Mouse (Mus musculus): Measurements from ENCODE around the gene Phlda2.
"Not testable (repeated sequence)": the region's sequence is repeated elsewhere in the genome, so short reads cannot be mapped to it uniquely, and the experiment has no call there.

Phlda2 gene

DNA sequence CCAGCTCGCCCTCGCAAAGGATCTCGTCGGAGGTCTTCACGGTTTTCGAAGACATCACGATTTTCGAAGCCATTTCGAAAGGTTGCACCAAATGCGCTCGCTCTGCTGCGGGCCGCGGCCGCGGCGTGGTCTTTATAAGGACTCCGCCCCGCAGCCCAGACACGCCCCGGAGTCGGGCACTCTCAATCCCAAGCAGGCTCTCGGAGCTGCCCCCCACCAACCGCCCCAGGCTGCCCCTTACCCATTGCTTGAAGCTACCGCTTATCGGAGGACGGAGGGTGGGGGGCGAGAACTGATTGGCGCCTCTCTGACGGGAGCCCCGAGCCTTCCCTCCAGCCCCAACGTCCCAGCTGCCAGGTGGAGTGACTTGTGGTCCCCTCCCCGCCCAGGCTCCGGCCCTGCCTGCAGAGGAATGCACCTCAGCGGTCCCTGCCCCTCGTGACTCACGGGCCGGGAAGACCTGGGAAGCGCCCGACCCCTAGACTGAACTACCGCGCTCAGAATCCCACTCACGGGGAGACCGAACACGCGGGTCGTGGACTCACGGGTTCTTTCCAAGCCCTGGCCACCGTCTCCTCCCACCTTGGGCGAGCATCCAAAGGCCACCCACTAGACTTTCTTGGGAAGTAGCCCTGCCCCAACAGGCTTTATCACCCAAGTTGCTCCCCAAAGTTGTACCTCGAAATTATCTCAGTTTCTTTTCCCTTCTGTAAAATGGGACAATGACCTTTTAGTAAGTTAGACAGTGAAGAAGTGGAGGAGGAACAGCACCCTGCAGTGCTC, at the start of gene Phlda2:
Phlda2 (minus strand) TSS at position 733 of the 783 bp plus-strand sequence.
- no peak for DNase-seq

DNA sequence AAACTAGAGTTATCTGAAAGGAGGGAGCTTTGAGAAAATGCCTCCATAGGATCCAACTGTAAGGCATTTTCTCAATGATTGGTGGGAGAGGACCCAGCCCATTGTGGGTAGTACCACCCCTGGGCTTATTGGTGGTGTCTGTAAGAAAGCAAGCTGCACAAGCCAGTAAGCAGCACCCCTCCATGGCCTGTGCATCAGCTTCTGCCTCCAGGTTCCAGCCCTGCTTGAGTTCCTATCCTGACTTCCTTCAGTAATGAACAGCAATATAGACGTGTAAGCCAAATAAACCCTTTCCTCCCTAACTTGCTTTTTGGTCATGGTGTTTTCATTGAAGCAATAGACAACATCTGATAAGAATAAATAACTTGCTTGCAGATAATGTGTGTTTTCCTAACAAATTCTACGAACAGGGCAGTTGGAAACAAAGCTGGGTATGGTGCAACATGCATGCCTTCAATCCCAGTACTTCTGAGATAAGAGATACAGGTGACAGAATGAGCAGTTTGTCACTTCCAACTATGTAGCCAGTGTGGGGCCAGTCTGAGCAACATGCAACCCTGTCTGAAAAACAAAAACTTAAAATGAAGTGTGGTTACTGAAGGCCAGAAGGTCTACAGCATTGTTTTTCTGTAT, 46.8 kb upstream of the Phlda2 start:
- DNase-seq: no peak

GRCm38 (mm10) chr7:143548976-143549457, 46.1 kb upstream of the Phlda2 start, which contains the start of gene Nap1l4:
Nap1l4 (minus strand) TSS chr7:143549106.
- DNase-seq: peak; percentile 99

DNA sequence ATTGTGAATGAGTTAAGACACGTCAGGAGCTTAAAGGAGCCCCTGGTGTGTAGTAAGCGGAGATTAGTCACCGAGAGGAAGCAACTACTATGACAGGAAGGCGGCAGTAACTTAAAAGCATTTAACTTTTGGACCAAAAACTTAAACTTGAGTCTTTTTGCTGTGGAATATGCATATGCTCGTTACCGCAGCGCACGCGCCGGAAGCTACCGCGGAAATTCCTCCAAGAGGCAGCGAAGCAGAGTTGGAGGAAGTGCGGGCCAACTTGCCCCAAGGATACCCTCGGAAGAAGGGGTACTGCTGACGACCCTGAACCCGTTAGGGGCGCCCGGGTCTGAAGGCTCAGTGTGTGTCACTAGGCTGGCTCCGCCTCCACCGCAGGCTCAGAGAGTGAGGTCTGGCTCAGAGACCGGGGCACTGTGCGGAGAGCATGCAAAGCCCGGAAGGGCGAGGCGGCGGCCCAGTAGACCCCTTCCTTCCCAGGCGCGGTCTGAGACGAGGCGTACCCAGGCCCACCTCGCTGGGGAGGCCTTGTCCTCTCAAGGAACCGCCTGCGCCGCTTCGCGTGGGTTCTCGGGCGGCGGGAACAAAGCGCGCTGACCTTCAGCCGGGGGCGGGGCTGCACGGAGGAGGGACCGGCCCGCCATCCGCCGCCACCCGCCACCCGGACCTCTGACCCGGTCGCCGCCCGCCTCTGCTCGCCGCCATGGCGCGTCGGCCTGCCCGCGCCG, 45.4 kb upstream of the Phlda2 start:
- no peak for DNase-seq

DNA sequence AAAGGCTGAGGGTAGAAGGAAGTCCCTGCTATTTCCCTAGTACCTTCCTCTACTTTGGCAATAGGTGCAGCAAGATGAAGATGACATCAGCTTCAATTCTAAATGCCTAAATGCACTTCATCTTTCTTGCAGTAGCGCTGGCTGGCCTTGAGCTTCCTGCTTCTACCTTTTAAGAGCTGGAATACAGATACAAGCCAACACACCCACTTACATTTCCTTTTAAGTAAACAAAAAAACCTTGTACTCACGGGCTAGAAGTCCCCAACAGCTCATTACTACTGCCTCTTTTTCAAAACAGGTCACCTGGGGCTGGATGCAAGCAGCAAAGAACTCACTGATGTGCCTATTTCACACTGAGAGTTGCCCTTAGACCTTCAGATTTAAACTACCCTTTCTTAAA, 43.6 kb upstream of the Phlda2 start:
- DNase-seq: no peak

DNA sequence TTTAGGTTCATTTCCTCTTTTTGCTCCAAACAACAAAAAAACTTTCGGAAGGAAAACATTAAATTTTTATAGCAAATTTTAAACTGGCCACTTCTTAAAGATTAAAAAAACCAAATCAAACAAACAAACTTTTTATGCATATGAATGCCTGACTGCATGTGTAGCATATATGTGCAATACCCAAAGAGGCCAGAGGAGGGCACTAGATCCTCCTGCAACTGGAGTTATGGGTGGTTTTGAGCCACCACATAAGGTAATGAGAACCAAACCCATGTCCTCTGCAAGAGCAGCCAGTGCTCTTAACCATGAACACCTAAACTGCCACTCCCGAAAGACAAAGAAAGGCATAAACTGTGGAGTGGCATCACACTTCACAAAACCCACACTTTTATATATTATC, 41.4 kb upstream of the Phlda2 start:
- no peak for DNase-seq

DNA sequence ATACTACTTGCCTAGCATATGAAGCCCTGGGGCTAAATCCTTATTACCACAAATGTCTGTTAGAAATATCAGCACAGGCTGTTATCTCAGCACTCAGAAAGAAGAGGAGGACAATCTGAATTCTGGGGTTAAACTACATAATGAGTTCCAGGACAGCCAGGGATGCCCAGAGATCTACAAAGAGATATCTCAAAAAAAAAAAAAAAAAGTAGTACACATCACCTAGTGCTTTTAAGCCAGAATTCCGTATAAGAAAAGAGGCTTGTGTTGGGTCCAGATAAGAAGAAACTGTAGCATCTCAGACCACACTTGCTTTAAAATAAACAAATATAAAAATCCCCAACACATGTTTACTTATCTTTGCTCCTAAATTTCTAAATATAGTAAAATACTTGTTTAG, 35.7 kb upstream of the Phlda2 start:
- no peak for DNase-seq

- not testable (repeated sequence) for DNase-seq
These were observed 35.3 kb upstream of the Phlda2 start for GRCm38 (mm10) chr7:143538229-143538628.

- no peak for DNase-seq
These were observed 33.3 kb upstream of the Phlda2 start for GRCm38 (mm10) chr7:143536251-143536650.

DNA sequence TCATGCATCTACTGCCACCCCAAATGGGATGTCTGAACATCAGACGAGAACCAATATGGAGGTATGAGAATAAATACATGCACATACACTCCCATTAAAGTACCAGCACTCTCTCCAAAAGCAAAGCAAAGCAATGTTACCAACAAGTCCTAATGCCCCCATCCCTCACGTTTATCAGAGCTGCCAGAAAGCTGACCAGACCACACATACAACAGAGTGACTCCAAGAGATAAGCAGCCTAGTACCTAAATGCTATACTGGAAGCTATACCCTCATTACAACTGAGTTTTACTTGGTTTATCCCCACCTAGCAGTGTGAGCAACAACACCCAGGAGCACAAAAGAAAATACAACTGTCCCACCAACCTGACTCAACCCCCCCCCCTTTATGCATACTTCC, 30.3 kb upstream of the Phlda2 start:
- no peak for DNase-seq

DNA sequence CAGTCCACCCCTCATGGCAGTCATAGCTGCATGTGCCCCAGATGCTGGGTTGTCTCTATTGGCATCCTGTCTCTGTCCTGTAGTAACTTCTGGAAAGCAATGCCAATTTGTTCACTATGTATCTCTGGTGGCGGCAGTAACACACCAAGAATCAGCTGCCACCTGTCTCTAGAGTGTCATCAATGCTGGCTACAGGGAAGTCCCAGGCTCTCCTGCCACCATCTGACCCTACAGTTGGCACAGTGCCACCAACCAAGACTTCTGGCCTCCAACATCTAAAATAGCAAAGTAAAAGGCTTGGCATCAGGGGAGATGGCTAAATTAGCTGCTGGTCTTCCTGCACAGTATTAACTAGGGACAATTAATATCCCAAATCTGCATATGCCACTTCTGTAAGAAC, 29.5 kb upstream of the Phlda2 start:
- DNase-seq: no peak

- DNase-seq: no peak
These were observed 16.4 kb upstream of the Phlda2 start for GRCm38 (mm10) chr7:143519333-143519732.

GRCm38 (mm10) chr7:143514416-143514768, 11.4 kb upstream of the Phlda2 start:
- DNase-seq: no peak

GRCm38 (mm10) chr7:143513763-143514415, 10.9 kb upstream of the Phlda2 start:
- DNase-seq: no peak

DNA sequence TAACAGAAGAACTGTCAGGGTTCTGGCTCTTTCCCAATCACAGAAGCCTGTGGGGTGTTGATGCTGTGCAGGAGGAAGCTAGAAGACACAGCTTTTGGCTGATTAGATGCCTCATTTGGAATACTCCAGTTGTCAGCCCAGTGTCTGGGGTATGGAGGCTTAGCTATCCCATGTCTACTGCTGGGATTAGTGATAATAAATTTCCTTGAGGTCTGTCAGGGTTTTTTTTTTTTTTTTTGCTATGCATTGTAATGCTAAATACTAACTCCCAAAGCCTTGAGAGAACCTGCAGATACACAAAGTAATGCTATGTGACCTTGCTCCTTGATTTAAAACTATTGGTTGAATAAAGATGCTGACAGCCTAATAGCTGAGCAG, 8.4 kb upstream of the Phlda2 start:
- no peak for DNase-seq

GRCm38 (mm10) chr7:143510593-143511334, 7.8 kb upstream of the Phlda2 start:
- no peak for DNase-seq

- DNase-seq: no peak
These were observed 6.6 kb upstream of the Phlda2 start for GRCm38 (mm10) chr7:143509566-143509965.

GRCm38 (mm10) chr7:143506675-143507074, 3.7 kb upstream of the Phlda2 start:
- DNase-seq: peak; percentile 10

DNA sequence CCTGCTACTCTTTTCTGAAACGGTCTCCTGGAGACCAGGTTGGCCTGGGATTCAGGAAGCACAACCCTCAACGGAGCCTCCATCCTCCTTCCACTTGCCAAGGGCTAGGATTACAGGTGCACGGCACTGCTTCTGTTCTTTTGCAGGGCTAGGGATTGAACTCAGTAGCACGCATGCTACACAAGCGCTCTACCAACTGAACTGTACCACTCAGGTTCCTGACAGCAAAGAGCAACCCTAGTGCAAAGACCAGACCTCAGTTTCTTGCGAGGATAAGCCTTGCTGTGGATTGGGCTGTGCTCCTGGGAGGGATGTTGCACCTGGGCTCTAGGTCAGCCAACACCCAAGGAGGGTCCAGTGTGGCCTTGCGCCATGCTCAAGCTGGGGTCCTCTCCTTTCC, 3.3 kb upstream of the Phlda2 start:
- no peak for DNase-seq

DNA sequence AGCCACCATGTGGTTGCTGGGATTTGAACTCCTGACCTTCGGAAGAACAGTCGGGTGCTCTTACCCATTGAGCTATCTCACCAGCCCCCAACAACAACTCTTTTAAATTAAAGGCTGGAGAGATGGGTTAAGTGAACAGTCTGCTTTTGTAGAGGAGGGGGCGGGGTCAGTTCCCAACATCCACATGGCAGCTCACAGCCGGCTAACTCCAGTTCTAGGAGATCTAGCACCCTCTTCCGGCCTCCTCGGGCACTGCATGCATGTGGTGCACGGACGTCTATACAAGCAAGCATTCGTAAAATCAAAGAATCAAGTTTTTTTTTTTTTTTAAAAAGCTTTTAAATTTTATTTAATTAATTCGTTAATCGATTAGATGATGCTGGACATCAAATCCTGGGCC, 2.9 kb upstream of the Phlda2 start:
- DNase-seq: peak; percentile 20

- DNase-seq: no peak
These were observed 2.5 kb upstream of the Phlda2 start for GRCm38 (mm10) chr7:143505411-143505810.

DNA sequence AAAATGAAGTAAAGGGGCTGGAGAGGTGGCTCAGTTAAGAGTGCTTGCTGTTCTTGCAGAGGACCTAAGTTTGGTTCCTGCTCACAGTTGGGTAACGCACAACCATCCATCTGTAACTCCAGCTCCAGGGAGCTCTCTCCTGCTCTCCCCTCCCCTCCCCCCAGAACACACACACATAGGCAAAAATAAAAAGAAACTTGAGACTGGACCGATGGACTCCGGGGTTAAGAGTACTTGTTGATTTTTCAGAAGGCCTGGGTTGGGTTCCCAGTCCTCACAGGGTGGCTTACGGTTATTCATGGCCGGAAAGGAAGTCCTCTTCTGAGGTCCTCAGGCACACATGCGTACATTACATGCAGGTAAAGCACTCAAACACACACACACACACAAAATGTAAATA, 976 bp upstream of the Phlda2 start:
- DNase-seq: no peak

Data from cerebellum, adult 11 months (tissue).